Mouse (Mus musculus) layer of hippocampus, adult 2 months (tissue): Measurements from ENCODE around the gene Slc22a19. TPM values are rescaled to one million over a fixed set of nuclear protein-coding genes. Genes with fewer than 3 reads are reported as not detected.
"Not testable (repeated sequence)": the region's sequence is repeated elsewhere in the genome, so short reads cannot be mapped to it uniquely, and the experiment has no call there.

Experiments
- DNase-seq, 2 experiments: peaks; one replicate each; pipeline ENCODE4 v3.0.0; 2022; ENCODE audit warnings: low spot score in 2 of 2
- H3K27ac ChIP-seq: fragments of 200-600 bp; 2 replicates; pipeline ENCODE4 v1.8.1; 2022
- H3K4me3 ChIP-seq: fragments of 200-600 bp; 2 replicates; pipeline ENCODE4 v1.8.1; 2022; ENCODE audit warnings: mild to moderate bottlenecking
- CTCF ChIP-seq: fragments of 200-600 bp; conservative IDR thresholded peaks from 2 replicates; pipeline ENCODE4 v1.8.1; 2022; ENCODE audit warnings: antibody characterized with exemption, mild to moderate bottlenecking, moderate library complexity
- long read RNA-seq, 2 experiments: library from polyadenylated mRNA; stranded (forward); transcript quantifications; one replicate each; pipeline ENCODE4 v2.0.0; 2021; ENCODE audit warnings: borderline mapping rate in 2 of 2
- total RNA-seq, 2 experiments: library from RNA; stranded (reverse); gene quantifications; 2 replicates each; pipeline ENCODE4 v1.2.3; 2021

Gene Slc22a19
- total RNA-seq: not detected
- long read RNA-seq, experiment 1, partial matches to known transcripts: 0 of 1 reads
- long read RNA-seq, experiment 1, other reads (novel, unspliced or antisense): 1 of 1 reads
- long read RNA-seq, experiment 2: 0 reads

GRCm38 (mm10) chr19:7711148-7711547, at the start of gene Slc22a19:
Gene Slc22a19 (minus strand): TSS chr19:7711310.
- H3K4me3 ChIP-seq: no peak within 1 kb of the TSS
- H3K27ac ChIP-seq: no peak within 1 kb of the TSS
- DNase-seq: no peak
- TF ChIP-seq CTCF: no peak

DNA sequence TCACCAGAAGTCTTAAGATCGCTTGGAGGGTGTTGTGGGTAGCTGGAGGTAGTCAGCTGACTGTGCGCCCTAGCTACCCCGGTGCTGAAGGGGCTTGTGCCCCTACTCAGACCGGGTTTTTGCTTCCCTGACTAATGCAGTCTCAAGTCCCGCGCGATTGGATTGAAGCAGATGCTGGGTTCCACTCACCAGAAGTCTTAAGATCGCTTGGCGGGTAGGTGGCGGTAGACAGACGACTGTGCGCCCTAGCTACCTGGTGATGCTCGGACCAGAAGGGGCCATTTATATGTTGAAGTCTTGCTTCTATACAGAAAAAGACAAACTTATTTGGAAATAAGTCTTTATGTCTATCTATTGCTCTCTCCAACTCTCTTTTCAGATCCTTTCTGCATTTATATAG, 42.3 kb upstream of the Slc22a19 start:
- not testable (repeated sequence) for DNase-seq, H3K27ac ChIP-seq

DNA sequence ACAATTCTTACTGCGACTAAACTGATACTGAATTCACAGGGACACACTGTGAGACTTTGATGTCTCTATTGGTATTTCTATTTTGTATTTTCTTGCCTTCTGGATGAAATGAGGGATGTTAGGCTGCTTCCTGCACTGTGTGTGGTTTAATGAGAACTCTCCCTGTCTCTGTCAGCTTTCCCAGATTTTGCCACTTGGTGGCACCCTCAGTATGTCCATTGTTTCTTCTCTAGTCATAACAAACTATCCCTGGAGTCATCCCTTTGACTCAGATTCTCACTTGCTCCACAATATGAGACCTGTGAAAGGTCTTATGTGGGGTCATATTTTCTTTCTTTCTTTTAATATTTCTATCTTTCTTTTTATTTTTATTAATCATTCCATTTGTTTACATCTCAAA, 18.4 kb upstream of the Slc22a19 start:
- peak; percentile 73 for TF ChIP-seq CTCF
- H3K27ac ChIP-seq: no peak overlapping the region
- peak; percentile 26 to 54 for DNase-seq
- no peak overlapping the region for H3K4me3 ChIP-seq

More for the DNA sequence above, 42.3 kb upstream of the Slc22a19 start:
- H3K4me3 ChIP-seq: not testable (repeated sequence)

GRCm38 (mm10) chr19:7693104-7693503, 18.0 kb downstream of the Slc22a19 start:
- not testable (repeated sequence) for DNase-seq, H3K27ac ChIP-seq

GRCm38 (mm10) chr19:7691259-7691658, 19.9 kb downstream of the Slc22a19 start:
- no peak overlapping the region for H3K27ac ChIP-seq
- no peak for TF ChIP-seq CTCF

More at GRCm38 (mm10) chr19:7693104-7693503, 18.0 kb downstream of the Slc22a19 start:
- H3K4me3 ChIP-seq: not testable (repeated sequence)

GRCm38 (mm10) chr19:7687988-7688387, 23.1 kb downstream of the Slc22a19 start:
- no peak for DNase-seq
- Histone ChIP-seq H3K4me3 (no peak overlapping the region), H3K27ac (no peak overlapping the region)
- TF ChIP-seq CTCF: no peak

More at GRCm38 (mm10) chr19:7691259-7691658, 19.9 kb downstream of the Slc22a19 start:
- DNase-seq: no peak
- H3K4me3 ChIP-seq: no peak overlapping the region

DNA sequence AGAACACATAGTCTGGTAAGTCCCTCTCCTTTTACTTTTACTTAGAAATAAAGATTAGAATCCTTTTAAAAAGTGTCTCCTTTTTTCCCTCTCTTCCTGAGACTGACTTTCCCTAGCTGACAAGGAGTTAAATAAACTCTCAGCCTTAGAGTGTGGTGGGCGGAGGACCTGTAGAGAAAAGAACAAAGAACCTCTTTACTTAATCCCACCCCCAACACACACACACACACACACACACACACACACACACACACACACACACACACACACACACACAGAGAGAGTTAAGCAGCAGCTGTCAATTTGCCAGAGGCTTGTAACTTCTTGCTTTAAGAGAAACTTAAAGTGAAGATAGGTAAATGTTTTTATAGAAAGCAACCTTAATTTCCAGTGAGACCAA, 39.1 kb downstream of the Slc22a19 start:
- no peak for TF ChIP-seq CTCF
- no peak overlapping the region for H3K27ac ChIP-seq
- no peak for DNase-seq
- H3K4me3 ChIP-seq: no peak overlapping the region

GRCm38 (mm10) chr19:7648913-7649666, 62.0 kb downstream of the Slc22a19 start:
- no peak for DNase-seq
- H3K4me3 ChIP-seq: no peak overlapping the region
- no peak for TF ChIP-seq CTCF
- H3K27ac ChIP-seq: no peak overlapping the region

GRCm38 (mm10) chr19:7633786-7634185, 77.3 kb downstream of the Slc22a19 start:
- H3K4me3 ChIP-seq: no peak overlapping the region
- DNase-seq: no peak
- H3K27ac ChIP-seq: no peak overlapping the region
- TF ChIP-seq CTCF: no peak

DNA sequence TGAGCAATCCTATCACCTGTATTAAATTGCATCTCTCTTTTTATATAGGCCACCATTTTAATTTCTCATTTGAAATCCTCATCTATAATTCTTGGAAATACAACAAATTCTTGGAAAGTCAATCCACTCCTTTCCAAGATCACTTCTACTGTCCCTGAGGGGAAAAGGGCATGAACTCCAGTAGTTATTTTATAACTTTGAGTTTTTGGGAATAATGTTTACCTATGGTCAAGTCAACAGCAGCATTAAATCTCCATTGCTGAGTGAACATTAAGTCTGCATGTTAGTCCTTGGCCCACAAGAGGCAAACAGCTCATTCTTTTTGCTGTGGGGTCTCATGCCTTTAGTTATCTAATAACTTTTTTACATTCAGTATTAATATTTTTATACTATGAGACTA, 78.1 kb downstream of the Slc22a19 start:
- no peak overlapping the region for H3K27ac ChIP-seq
- H3K4me3 ChIP-seq: no peak overlapping the region
- no peak for DNase-seq
- TF ChIP-seq CTCF: no peak

Other genes with a start within 250 kb of the Slc22a19 start
- gene Rtn3, start 228.0 kb downstream of the Slc22a19 start, total RNA-seq: 100 to 1,000 TPM; 733 to 764 TPM
- 10 to 100 TPM; 20.5 to 23.0 TPM for gene Atl3, start 217.3 kb downstream of the Slc22a19 start, total RNA-seq
- gene Pla2g16, start 153.9 kb downstream of the Slc22a19 start, total RNA-seq: 10 to 100 TPM; 29.8 to 34.2 TPM
- gene Lgals12, start 104.1 kb downstream of the Slc22a19 start, total RNA-seq: under 1 TPM; 0.13 to 0.17 TPM
- not detected for gene Hrasls5, start 98.8 kb downstream of the Slc22a19 start, total RNA-seq
- gene Slc22a26, start 91.4 kb upstream of the Slc22a19 start, total RNA-seq: not detected